Mouse (Mus musculus): ENCODE measurements around the gene Zfp775. TPM values are rescaled to one million over a fixed set of nuclear protein-coding genes. Genes with fewer than 3 reads are reported as not detected.
A peak's percentile ranks its signal among the peaks of the same experiment; 100 is the strongest.

The Zfp775 gene
- polyA plus RNA-seq, 1 experiment from 2014 or later, result 7.4 TPM

DNA sequence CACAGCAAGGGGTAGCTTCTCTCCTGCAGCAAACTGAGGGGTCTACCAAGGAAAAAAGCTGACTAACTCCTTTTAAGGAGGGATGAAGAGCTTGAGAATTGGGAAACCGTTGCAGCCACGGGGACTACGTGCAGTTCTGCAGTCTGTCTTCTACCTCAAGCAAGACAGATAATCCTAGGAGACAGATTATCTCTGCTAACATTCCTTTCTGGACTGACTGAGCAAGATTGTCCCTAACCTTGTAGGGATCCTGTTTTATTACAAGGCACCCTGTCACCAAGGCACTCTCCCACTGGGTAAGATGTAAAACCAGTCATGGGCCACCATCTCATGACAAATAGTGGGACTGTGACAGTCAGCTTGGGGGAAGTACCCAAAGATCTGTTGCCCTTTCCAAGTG is 20.6 kb upstream of the Zfp775 start:
- no peaks in the 10 kb centered on the region for H3K9me3 ChIP-seq (ENCODE audit: control insufficient read depth, low read length)
- H3K4me1 ChIP-seq (replicated peaks; ENCODE audit: control insufficient read depth, insufficient read depth, low read length), result peaks cover 6% of the 10 kb centered on the region; the same call in 1 of the 2 replicates
- no peak overlapping the region for H3K4me3 ChIP-seq (ENCODE audit: low read length)
- H3K4me2 ChIP-seq (ENCODE audit: low read depth, low read length), result no peak overlapping the region
- H3K27me3 ChIP-seq (ENCODE audit: control insufficient read depth, insufficient read depth, low read depth, low read length), result no peaks in the 10 kb centered on the region
- 40% methylated on average over 3 of the region's 3 CpGs for WGBS
- no peak overlapping the region for H3K9ac ChIP-seq (ENCODE audit: low read length)
- H3K27ac ChIP-seq (ENCODE audit: low read length), result no peak overlapping the region
- ATAC-seq (ENCODE audit: low read depth), result no peak
- no peaks in the 10 kb centered on the region for H3K36me3 ChIP-seq (ENCODE audit: control insufficient read depth, insufficient read depth, low read length)

DNA sequence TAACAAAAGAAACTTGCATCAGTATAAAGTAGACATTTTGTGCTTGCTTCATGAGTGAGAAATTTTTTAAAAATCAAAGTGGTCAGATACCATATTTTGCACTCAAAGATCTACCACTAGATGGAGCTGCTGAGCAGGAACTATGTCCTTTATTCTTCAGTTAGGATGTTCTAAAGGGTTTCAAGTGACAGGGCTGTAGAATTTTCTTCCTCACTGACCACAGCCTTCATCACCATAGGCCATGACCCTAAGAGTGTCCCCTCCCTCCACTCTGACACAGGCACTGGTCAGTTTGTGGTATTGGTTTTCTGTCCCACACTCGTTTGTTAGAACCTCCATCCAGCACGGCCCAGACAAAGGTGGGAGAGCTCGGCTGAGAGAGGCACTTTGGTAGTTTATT is 19.8 kb upstream of the Zfp775 start:
- ATAC-seq (ENCODE audit: low read depth), result no peak
- Histone ChIP-seq H3K4me1 (replicated peaks; ENCODE audit: control insufficient read depth, insufficient read depth, low read length) (peaks cover 6% of the 10 kb centered on the region; the same call in 1 of the 2 replicates), H3K4me3 (ENCODE audit: low read length) (no peak overlapping the region), H3K27ac (ENCODE audit: low read length) (no peak overlapping the region), H3K4me2 (ENCODE audit: low read depth, low read length) (no peak overlapping the region), H3K27me3 (ENCODE audit: control insufficient read depth, insufficient read depth, low read depth, low read length) (no peaks in the 10 kb centered on the region), H3K9ac (ENCODE audit: low read length) (no peak overlapping the region), H3K36me3 (ENCODE audit: control insufficient read depth, insufficient read depth, low read length) (no peaks in the 10 kb centered on the region), H3K9me3 (ENCODE audit: control insufficient read depth, low read length) (no peaks in the 10 kb centered on the region)
- 68% methylated on average over 3 of the region's 3 CpGs for WGBS

GRCm38 (mm10) chr6:48589194-48589750 is 12.6 kb upstream of the Zfp775 start, which contains the start of gene Gm45021:
Gene Gm45021, plus strand, starts transcription at chr6:48589610.
- 0 out of 2 replicates have a peak within 1 kb of the TSS, but pooled peaks have one; percentile 19 for H3K9ac ChIP-seq (ENCODE audit: low read length)
- no peak for ATAC-seq (ENCODE audit: low read depth)
- no peak within 1 kb of the TSS for H3K27ac ChIP-seq (ENCODE audit: low read length)
- H3K36me3 ChIP-seq (ENCODE audit: control insufficient read depth, insufficient read depth, low read length), result no peaks in the 10 kb centered on the region
- no peaks in the 10 kb centered on the region for H3K9me3 ChIP-seq (ENCODE audit: control insufficient read depth, low read length)
- no peaks in the 10 kb centered on the region for H3K27me3 ChIP-seq (ENCODE audit: control insufficient read depth, insufficient read depth, low read depth, low read length)
- WGBS, result 14% methylated on average over 6 of the region's 6 CpGs
- H3K4me2 ChIP-seq (ENCODE audit: low read depth, low read length), result no peak within 1 kb of the TSS
- peaks cover 5% of the 10 kb centered on the region for H3K4me1 ChIP-seq (replicated peaks; ENCODE audit: control insufficient read depth, insufficient read depth, low read length)
- no peak within 1 kb of the TSS for H3K4me3 ChIP-seq (ENCODE audit: low read length)

GRCm38 (mm10) chr6:48591221-48591845 is 10.5 kb upstream of the Zfp775 start:
- H3K27ac ChIP-seq (ENCODE audit: low read length), result no peak overlapping the region
- peaks cover 15% of the 10 kb centered on the region for H3K4me1 ChIP-seq (replicated peaks; ENCODE audit: control insufficient read depth, insufficient read depth, low read length)
- H3K4me2 ChIP-seq (ENCODE audit: low read depth, low read length), result no peak overlapping the region
- peaks cover 8% of the 10 kb centered on the region for H3K9me3 ChIP-seq (ENCODE audit: control insufficient read depth, low read length)
- WGBS, result 85% methylated on average over 3 of the region's 3 CpGs
- ATAC-seq (ENCODE audit: low read depth), result no peak
- no peak overlapping the region for H3K4me3 ChIP-seq (ENCODE audit: low read length)
- H3K27me3 ChIP-seq (ENCODE audit: control insufficient read depth, insufficient read depth, low read depth, low read length), result no peaks in the 10 kb centered on the region
- H3K9ac ChIP-seq (ENCODE audit: low read length), result no peak overlapping the region
- H3K36me3 ChIP-seq (ENCODE audit: control insufficient read depth, insufficient read depth, low read length), result peaks cover 7% of the 10 kb centered on the region

DNA sequence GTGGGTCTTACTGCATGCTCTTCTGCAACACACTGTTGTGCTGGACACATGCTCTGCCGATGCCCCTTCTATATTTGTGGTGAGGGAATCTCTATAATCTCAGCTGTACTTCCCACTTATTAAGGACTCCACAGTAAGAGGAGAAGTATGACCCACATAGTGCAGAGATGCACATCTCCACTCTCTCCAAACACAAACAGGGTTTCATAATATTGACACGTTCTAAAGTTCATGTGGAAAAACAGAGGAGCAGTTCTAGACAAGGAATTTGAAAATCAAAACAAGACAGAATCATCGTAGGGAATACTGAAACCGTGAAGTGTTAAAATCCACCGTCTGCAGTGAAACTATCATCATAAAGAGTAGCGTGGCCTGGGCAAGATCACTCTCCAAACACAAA is 10.0 kb upstream of the Zfp775 start:
- H3K4me1 ChIP-seq (replicated peaks; ENCODE audit: control insufficient read depth, insufficient read depth, low read length), result peaks cover 15% of the 10 kb centered on the region

GRCm38 (mm10) chr6:48593158-48594042 is 8.5 kb upstream of the Zfp775 start, which contains the start of the genes Repin1 and Gm44965:
Gene Repin1, plus strand, starts transcription at chr6:48593883.
Gene Gm44965, plus strand, starts transcription at chr6:48593941.
- WGBS, result 5% methylated on average over 39 of the region's 45 CpGs

More for the DNA sequence above, 10.0 kb upstream of the Zfp775 start:
- Histone ChIP-seq H3K27ac (ENCODE audit: low read length) (no peak overlapping the region), H3K9me3 (ENCODE audit: control insufficient read depth, low read length) (peaks cover 13% of the 10 kb centered on the region), H3K4me2 (ENCODE audit: low read depth, low read length) (no peak overlapping the region), H3K9ac (ENCODE audit: low read length) (no peak overlapping the region), H3K27me3 (ENCODE audit: control insufficient read depth, insufficient read depth, low read depth, low read length) (no peaks in the 10 kb centered on the region), H3K36me3 (ENCODE audit: control insufficient read depth, insufficient read depth, low read length) (peaks cover 12% of the 10 kb centered on the region), H3K4me3 (ENCODE audit: low read length) (no peak overlapping the region)
- WGBS, result 86% methylated on average over 6 of the region's 6 CpGs
- ATAC-seq (ENCODE audit: low read depth), result no peak

GRCm38 (mm10) chr6:48594043-48594738 is 7.7 kb upstream of the Zfp775 start:
- H3K9me3 ChIP-seq (ENCODE audit: control insufficient read depth, low read length), result peaks cover 25% of the 10 kb centered on the region
- H3K36me3 ChIP-seq (ENCODE audit: control insufficient read depth, insufficient read depth, low read length), result peaks cover 35% of the 10 kb centered on the region

More at GRCm38 (mm10) chr6:48593158-48594042, 8.5 kb upstream of the Zfp775 start, which contains the start of the genes Repin1 and Gm44965:
- peak within 1 kb of the TSS; percentile 87 for H3K4me3 ChIP-seq (ENCODE audit: low read length)
- ATAC-seq (ENCODE audit: low read depth), result peak; percentile 96
- H3K36me3 ChIP-seq (ENCODE audit: control insufficient read depth, insufficient read depth, low read length), result peaks cover 27% of the 10 kb centered on the region
- peaks cover 25% of the 10 kb centered on the region for H3K9me3 ChIP-seq (ENCODE audit: control insufficient read depth, low read length)
- peak within 1 kb of the TSS; percentile 81 for H3K4me2 ChIP-seq (ENCODE audit: low read depth, low read length)
- H3K4me1 ChIP-seq (replicated peaks; ENCODE audit: control insufficient read depth, insufficient read depth, low read length), result peaks cover 15% of the 10 kb centered on the region
- H3K9ac ChIP-seq (ENCODE audit: low read length), result peak within 1 kb of the TSS; percentile 95
- H3K27ac ChIP-seq (ENCODE audit: low read length), result peak within 1 kb of the TSS; percentile 90
- no peaks in the 10 kb centered on the region for H3K27me3 ChIP-seq (ENCODE audit: control insufficient read depth, insufficient read depth, low read depth, low read length)

GRCm38 (mm10) chr6:48595278-48595677 is 6.6 kb upstream of the Zfp775 start:
- H3K9ac ChIP-seq (ENCODE audit: low read length), result peak overlapping the region; percentile 95

More at GRCm38 (mm10) chr6:48594043-48594738, 7.7 kb upstream of the Zfp775 start:
- H3K27me3 ChIP-seq (ENCODE audit: control insufficient read depth, insufficient read depth, low read depth, low read length), result no peaks in the 10 kb centered on the region
- H3K27ac ChIP-seq (ENCODE audit: low read length), result peak overlapping the region; percentile 90
- peak overlapping the region; percentile 95 for H3K9ac ChIP-seq (ENCODE audit: low read length)
- peak; percentile 53 for ATAC-seq (ENCODE audit: low read depth)
- peak overlapping the region; percentile 81 for H3K4me2 ChIP-seq (ENCODE audit: low read depth, low read length)
- peak overlapping the region; percentile 87 for H3K4me3 ChIP-seq (ENCODE audit: low read length)
- WGBS, result under 1% methylated on average over 32 of the region's 41 CpGs
- H3K4me1 ChIP-seq (replicated peaks; ENCODE audit: control insufficient read depth, insufficient read depth, low read length), result peaks cover 15% of the 10 kb centered on the region

More at GRCm38 (mm10) chr6:48595278-48595677, 6.6 kb upstream of the Zfp775 start:
- 50% methylated on average over 1 of the region's 1 CpGs for WGBS
- Histone ChIP-seq H3K4me1 (replicated peaks; ENCODE audit: control insufficient read depth, insufficient read depth, low read length) (peaks cover 15% of the 10 kb centered on the region), H3K27ac (ENCODE audit: low read length) (no peak overlapping the region), H3K9me3 (ENCODE audit: control insufficient read depth, low read length) (peaks cover 25% of the 10 kb centered on the region), H3K27me3 (ENCODE audit: control insufficient read depth, insufficient read depth, low read depth, low read length) (no peaks in the 10 kb centered on the region), H3K36me3 (ENCODE audit: control insufficient read depth, insufficient read depth, low read length) (peaks cover 42% of the 10 kb centered on the region), H3K4me3 (ENCODE audit: low read length) (peak overlapping the region; percentile 87), H3K4me2 (ENCODE audit: low read depth, low read length) (peak overlapping the region; percentile 81)
- ATAC-seq (ENCODE audit: low read depth), result no peak
